Mouse (Mus musculus) stomach, postnatal 0 days (tissue): ENCODE results near the gene Mtus2.

ENCODE experiments used
- CTCF ChIP-seq: IDR thresholded peaks from 2 replicates; pipeline ENCODE4 v1.5.1; 2016; ENCODE audit warnings: antibody characterized with exemption, low read depth, mild to moderate bottlenecking, moderate library complexity
- EP300 ChIP-seq: optimal IDR thresholded peaks from 2 replicates; pipeline ENCODE3; 2016; ENCODE audit warnings: antibody characterized with exemption

DNA sequence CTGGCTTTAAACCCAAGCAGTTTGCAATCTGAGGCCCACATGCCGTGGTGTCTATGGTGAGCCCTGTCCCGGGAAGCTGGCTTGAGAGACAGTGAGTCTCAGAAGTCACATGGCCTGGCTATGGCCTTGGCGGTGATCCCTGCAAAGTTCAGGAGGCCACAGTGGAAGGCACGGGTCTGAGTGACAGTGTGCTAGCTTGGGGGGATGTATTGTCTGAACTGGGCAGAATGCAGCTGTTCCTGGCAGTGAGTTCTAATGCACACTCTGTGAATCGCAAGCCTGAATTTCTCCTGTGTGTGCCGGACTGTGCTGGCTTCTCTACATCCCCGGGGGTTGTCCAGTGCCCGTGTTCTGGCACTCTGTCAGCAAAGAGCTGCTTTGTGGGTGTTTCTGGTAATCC lies 202.2 kb downstream of the Mtus2 start:
- no peak for TF ChIP-seq CTCF
- no peak for TF ChIP-seq EP300
